Mouse (Mus musculus): Measurements from ENCODE around the gene Tmem50a.
A peak's percentile ranks its signal among the peaks of the same experiment; 100 is the strongest.

The Tmem50a gene

GRCm38 (mm10) chr4:134871477-134871876 is 43.3 kb downstream of the Tmem50a start:
- DNase-seq, result no peak

- DNase-seq, result no peak
These were observed 44.9 kb downstream of the Tmem50a start for GRCm38 (mm10) chr4:134869815-134870375.

GRCm38 (mm10) chr4:134869068-134869730 is 45.6 kb downstream of the Tmem50a start:
- no peak for DNase-seq

DNA sequence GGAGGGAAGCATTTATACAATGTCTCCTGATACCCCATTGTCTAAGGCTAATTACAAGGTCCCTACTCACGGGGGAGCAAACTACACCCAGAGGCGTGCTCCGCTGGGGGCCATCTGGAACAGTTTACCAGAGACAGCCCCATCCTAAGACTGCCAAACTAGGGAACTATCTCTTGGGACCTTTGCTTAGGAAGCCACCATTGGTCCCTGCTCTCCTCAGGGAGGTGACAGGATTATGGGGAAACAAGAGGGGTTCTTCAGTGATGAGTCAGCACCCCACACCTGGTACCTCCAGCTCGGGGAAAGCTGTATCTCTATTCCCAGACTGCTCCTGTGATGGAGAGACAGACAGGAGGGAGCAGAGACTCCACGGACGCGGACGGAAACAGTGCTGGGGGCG is 46.3 kb downstream of the Tmem50a start:
- DNase-seq, result no peak

DNA sequence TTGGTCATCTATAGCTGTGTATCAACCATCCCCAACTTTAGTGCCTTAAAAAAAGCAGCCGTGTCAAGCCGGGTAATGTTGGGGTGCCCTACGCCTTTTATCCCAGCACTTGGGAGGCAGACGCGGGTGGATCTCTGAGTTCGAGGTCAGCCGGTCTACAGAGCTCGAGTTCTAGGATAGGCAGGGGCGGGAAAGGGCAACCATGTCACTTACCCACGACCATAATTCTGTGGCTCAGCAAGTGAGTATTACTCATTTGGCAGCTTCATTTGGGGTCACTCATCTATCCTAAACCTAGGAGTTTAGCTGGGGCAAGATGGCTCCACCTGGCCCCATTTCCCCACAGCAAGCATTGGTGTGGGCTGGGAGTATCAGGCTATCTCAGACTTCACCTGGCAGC is 46.8 kb downstream of the Tmem50a start:
- DNase-seq, result no peak

DNA sequence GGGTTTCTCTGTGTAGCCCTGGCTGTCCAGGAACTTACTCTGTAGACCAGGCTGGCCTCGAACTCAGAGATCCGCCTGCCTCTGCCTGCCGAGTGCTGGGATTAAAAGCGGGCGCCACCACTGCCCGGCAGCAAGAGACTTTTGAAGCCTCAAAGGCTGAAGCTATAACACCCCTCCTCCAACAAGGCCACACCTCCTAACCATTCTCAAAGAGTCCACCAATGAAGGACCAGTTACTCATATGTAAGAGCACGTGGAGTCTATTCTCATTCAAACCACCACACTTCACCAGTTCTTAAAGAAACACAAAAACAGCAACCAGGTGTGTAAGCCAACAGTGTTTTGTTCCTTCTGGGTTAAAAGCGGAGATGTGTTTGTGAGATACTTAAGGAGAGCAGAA is 47.2 kb downstream of the Tmem50a start:
- DNase-seq, result no peak

- no peak for DNase-seq
These were observed 47.6 kb downstream of the Tmem50a start for GRCm38 (mm10) chr4:134867213-134867612.

DNA sequence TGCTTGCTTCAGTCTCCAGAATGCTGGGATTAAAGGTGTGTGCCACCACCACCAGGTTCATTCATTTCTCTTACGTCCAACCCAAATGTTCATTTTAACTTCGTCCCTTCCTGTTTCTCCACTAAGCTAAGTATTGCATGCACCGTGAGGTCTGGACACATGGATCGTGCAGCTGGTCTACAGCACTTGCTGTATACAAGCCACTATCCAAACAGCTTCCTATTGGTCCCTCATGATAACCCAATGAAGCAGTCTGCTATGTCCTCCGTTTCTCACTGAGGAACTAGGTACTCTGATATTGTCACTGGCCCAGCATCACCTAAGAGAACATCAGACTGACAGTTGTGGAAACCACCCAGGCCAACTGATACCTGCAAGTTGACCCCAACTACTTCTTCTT is 49.0 kb downstream of the Tmem50a start:
- DNase-seq, result no peak

- no peak for DNase-seq
These were observed 49.5 kb downstream of the Tmem50a start for GRCm38 (mm10) chr4:134865340-134865739.

DNA sequence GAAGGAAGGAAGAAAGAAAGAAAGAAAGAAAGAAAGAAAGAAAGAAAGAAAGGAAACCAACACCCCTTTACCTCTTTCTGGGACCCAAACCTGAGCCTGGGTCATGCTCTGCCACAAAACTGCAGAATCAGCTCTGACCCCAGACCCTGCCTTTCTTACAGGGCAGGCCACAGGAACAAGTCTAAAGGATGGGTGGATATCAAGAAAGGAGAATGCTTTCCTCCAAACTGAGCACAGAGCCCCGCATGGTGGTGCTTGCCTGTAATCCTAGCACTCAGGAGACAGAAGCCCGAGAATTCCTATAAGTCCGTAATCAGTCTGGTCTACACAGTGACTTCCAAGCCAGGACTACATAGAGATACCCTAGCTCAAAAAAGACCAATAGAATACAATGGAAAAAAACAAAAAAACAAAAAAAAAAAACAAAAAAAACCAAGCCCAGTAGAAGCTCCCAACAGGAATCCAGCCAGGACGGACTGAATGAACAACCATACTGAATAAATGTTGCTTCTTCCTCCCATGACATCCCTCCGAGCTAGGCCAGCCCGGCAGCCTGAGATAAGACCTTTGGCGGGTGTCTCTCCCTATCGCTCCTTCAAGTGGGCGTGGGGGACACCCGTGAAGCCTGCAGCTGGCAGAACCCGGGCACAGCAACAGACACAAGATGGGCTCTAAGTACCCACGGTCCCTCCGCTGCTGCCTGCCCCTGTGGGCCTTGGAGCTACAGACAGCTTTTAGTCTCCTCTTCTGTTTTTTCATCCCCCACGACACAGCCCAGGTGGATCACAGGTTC is 50.7 kb downstream of the Tmem50a start, which contains the start of gene Rhd:
Gene Rhd (plus strand): TSS at position 600 of the 793 bp plus-strand sequence.
- DNase-seq, result no peak

DNA sequence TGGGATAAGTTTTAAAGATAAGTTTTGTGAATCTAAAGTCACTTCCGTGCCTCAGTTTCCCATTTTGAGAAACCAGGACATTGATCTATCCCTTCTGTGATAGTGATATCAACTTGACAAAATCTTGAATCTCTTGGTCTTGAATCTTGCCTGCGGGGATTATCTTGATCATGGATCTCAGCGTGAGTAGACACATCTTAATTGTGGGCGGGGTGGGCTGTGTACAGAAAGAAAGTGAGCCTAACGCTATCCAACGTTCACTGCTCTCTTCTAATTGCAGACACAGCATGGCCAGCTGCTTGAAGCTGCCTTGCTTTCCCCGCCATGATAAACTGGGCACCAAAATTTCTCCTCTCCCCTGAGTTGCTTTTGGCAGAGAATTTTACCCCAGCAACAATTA is 51.8 kb downstream of the Tmem50a start:
- DNase-seq, result no peak

DNA sequence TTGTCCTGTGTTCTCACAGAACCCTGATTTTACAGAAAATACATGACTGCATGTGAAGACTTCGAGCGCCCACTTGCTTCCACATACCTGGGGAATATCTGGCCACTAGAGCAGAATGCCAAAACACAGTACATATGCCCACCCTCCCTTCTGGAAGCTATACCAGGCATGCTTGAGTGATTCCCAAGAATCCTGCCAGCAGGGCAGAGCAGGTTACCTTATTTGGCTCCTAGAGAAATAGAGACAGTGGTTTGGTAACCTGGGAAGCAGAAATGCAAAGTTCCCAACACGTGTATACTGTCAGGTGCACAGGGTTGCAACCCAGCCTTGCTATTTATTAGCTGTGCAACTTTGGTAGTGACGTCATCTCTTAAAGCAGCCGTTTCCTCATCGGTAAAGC is 52.9 kb downstream of the Tmem50a start:
- DNase-seq, result peak; percentile 49

- DNase-seq, result no peak
These were observed 56.3 kb downstream of the Tmem50a start for GRCm38 (mm10) chr4:134858494-134858893.

DNA sequence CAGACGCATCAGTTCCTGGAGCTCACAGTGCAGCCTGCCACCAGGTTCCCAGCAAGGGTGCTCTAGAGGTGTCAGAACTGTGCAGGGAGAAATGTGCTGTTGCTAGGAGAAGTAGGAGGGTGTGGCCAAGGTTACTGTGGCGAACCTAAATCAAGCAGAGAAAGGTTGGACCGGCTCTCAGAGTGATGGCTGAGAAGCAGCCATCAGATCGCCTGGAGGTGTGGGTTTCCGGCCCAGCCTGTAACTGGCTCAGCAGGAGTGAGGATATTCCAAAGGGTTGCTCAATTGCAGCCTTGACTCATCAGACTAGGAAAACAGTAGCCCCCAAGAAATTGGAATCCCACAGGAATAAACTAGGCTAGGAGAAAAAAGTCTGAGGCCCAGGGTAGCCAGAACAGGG is 58.3 kb downstream of the Tmem50a start:
- peak; percentile 44 for DNase-seq

- DNase-seq, result no peak
These were observed 58.8 kb downstream of the Tmem50a start for GRCm38 (mm10) chr4:134856056-134856455.

- no peak for DNase-seq
These were observed 59.5 kb downstream of the Tmem50a start for GRCm38 (mm10) chr4:134855371-134855770.

DNA sequence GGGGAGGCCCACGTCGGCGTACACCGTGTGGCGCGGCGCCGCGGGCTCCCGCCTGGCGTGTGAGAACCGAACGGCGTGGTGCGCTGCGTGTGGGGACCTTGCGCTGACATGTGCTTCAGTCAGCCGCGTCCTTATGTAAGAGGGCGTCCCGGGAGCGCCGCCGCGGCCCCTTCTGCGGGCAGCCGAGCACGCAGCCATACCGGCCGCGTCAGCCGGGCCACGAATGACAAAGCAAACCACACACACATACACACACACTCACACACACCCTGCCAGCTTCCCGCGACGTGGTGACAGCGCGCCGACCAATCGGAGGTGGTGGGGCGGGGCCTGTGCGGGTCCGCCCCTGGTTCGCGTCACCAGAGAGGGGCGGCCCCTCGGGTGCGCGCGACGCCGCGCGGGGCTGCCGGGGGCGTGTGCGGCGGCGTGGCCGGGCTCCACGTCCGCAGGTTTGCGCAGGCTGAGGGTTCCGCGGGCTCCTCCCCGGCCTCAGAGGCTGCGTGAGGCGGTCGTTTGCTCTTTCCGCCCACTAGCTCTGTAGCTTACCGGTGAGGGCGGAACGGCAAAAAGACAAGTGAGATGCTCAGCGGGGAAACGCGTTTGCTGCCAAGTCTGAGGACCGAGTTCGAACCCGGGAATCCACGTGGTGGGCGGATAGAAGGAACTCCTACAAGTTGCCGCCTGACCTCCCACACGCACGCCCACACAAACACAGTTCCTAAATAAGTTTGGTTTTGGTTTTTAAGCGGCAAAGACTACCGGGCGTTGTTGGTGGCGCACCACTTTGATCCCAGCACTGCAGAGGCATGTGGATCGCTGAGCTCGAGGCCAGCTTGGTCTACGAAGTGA is 61.0 kb downstream of the Tmem50a start:
- peak; percentile 91 for DNase-seq

DNA sequence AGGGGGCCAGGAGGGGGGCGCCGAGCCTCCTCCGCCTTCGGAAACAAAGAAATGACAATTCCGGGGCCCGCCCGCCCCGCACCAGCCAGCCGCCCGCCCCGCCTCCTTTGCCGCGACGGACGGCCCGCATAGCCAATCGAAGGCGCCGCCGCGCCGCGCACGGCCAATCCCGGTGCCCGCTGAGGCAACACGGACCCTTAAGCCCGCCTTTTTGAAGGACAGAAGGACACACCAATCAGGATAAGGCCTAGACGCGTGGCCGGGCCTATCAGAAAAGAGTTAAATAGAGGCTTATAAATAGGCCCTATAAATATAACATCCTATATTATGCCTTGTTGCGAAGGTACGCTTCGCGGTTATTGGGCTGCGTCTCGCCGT is 61.6 kb downstream of the Tmem50a start, which contains the start of gene Maco1:
Gene Maco1 (minus strand): TSS at position 87 of the 378 bp plus-strand sequence.
- peak; percentile 99 for DNase-seq

GRCm38 (mm10) chr4:134852438-134853255 is 62.2 kb downstream of the Tmem50a start:
- peak; percentile 17 for DNase-seq

DNA sequence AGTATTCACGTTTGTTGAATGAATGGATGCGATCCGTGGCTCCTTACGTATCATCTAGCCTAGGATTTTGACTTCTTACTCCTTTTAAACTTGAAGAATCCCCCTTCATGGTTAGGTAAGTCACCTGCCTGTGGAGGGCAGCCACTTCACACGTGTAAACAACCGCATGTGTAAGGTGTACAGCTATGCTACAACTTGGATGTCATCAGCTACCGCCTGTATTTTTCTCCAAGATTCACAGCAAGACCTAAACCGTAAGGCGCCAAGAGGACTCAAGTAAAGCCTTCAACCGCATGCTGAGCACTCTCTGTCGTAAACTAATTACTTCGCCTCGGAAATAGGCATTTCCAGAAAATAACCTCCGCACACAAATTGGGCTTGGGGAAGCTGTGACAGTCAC is 62.9 kb downstream of the Tmem50a start:
- no peak for DNase-seq

DNA sequence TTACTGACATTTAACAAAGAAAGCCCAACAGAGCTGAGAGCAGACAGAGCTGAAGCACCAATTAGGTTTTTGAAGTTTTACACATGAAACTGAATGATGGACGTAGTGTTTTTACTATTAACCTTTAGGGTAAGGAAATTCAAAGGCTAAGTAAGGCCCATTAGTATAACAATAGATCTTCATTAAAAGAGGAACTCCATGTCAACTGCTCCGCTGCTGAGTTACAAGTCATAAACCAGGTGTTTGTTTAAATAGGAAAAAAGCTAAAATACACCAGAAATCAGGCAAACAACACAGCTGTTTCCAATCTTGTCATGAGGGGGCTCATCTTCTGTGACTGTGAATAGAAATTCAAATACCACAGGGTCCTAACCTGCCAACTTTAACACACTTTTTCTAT is 63.6 kb downstream of the Tmem50a start:
- DNase-seq, result no peak

DNA sequence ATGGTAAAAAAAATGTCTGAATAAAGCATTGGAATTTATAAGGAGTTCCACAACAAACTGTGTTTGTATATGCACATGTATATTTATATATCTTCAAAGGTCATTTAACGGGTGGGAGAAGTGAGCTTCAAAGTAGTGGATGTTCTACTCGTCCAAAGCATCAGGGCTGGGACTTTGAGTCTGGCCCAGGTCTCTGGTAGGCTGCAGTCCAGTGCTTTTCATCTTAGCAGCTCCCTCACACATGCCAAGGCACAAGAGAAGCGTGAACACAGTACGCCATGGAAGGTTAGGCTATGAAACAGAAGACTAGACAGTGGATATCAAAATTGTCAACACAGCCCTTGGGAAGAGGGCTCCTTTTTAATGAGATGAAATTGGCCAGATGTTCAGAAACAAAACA is 64.3 kb downstream of the Tmem50a start:
- DNase-seq, result no peak

Measured in kidney, adult 11 months (tissue).